Mouse (Mus musculus): ENCODE results near the gene Dscam. TPM values are rescaled to one million over a fixed set of nuclear protein-coding genes. Genes with fewer than 3 reads are reported as not detected.

Gene Dscam
- total RNA-seq, 4 experiments from 2014 or later, result 31.5 to 41.2 (median 37.1) TPM

GRCm38 (mm10) chr16:96671603-96672374 is 498.8 kb downstream of the Dscam start:
- no peak for DNase-seq (ENCODE audit: low spot score in 2 of 2)

GRCm38 (mm10) chr16:96669706-96670105 is 500.8 kb downstream of the Dscam start:
- no peak for DNase-seq (ENCODE audit: low spot score in 2 of 2)

GRCm38 (mm10) chr16:96668478-96668877 is 502.1 kb downstream of the Dscam start:
- no peak for DNase-seq (ENCODE audit: low spot score in 2 of 2)

- DNase-seq (ENCODE audit: low spot score in 2 of 2), result no peak
Observed at GRCm38 (mm10) chr16:96661073-96661472, 509.5 kb downstream of the Dscam start.

- no peak for DNase-seq (ENCODE audit: low spot score in 2 of 2)
Observed at GRCm38 (mm10) chr16:96659275-96659674, 511.3 kb downstream of the Dscam start.

- DNase-seq (ENCODE audit: low spot score in 2 of 2), result no peak
Observed at GRCm38 (mm10) chr16:96655548-96655947, 515.0 kb downstream of the Dscam start.

GRCm38 (mm10) chr16:96654054-96654453 is 516.5 kb downstream of the Dscam start:
- no peak for DNase-seq (ENCODE audit: low spot score in 2 of 2)

GRCm38 (mm10) chr16:96651444-96651843 is 519.1 kb downstream of the Dscam start:
- no peak for DNase-seq (ENCODE audit: low spot score in 2 of 2)

GRCm38 (mm10) chr16:96640101-96640500 is 530.5 kb downstream of the Dscam start:
- DNase-seq (ENCODE audit: low spot score in 2 of 2), result no peak

GRCm38 (mm10) chr16:96635916-96636315 is 534.6 kb downstream of the Dscam start:
- DNase-seq (ENCODE audit: low spot score in 2 of 2), result no peak

GRCm38 (mm10) chr16:96634791-96635143 is 535.8 kb downstream of the Dscam start:
- no peak for DNase-seq (ENCODE audit: low spot score in 2 of 2)

GRCm38 (mm10) chr16:96634097-96634790 is 536.3 kb downstream of the Dscam start:
- peak in 1 of 2 experiments; percentile 70 for DNase-seq (ENCODE audit: low spot score in 2 of 2)

- peak in 1 of 2 experiments; percentile 45 for DNase-seq (ENCODE audit: low spot score in 2 of 2)
Observed at GRCm38 (mm10) chr16:96630241-96630640, 540.3 kb downstream of the Dscam start.

- DNase-seq (ENCODE audit: low spot score in 2 of 2), result no peak
Observed at GRCm38 (mm10) chr16:96629623-96630022, 540.9 kb downstream of the Dscam start.

GRCm38 (mm10) chr16:96625468-96625867 is 545.1 kb downstream of the Dscam start:
- DNase-seq (ENCODE audit: low spot score in 2 of 2), result no peak

GRCm38 (mm10) chr16:96624570-96625411 is 545.8 kb downstream of the Dscam start:
- DNase-seq (ENCODE audit: low spot score in 2 of 2), result no peak

GRCm38 (mm10) chr16:96620861-96621260 is 549.7 kb downstream of the Dscam start:
- no peak for DNase-seq (ENCODE audit: low spot score in 2 of 2)

GRCm38 (mm10) chr16:96620402-96620801 is 550.1 kb downstream of the Dscam start:
- peak in 1 of 2 experiments; percentile 64 for DNase-seq (ENCODE audit: low spot score in 2 of 2)

GRCm38 (mm10) chr16:96617772-96618171 is 552.8 kb downstream of the Dscam start:
- no peak for DNase-seq (ENCODE audit: low spot score in 2 of 2)

- no peak for DNase-seq (ENCODE audit: low spot score in 2 of 2)
Observed at GRCm38 (mm10) chr16:96613275-96613674, 557.3 kb downstream of the Dscam start.

- DNase-seq (ENCODE audit: low spot score in 2 of 2), result peak in 1 of 2 experiments; percentile 29
Observed at GRCm38 (mm10) chr16:96610806-96611205, 559.7 kb downstream of the Dscam start.

- DNase-seq (ENCODE audit: low spot score in 2 of 2), result no peak
Observed at GRCm38 (mm10) chr16:96602206-96602605, 568.3 kb downstream of the Dscam start.

All from left cerebral cortex, adult 8-10 months (tissue).